Mouse (Mus musculus) embryonic facial prominence, embryonic 13.5 days (tissue): ENCODE results near the gene Cd44. TPM values are rescaled to one million over a fixed set of nuclear protein-coding genes. Genes with fewer than 3 reads are reported as not detected.

Source experiments
- ATAC-seq: fragments of 200-750 bp; cut with Nextera tagmentation; 2 replicates; pipeline ENCODE4 v1.8.0; 2017; ENCODE audit warnings: low read depth; ENCODE audit not compliant: insufficient number of reproducible peaks, insufficient read depth, low FRiP score, low TSS enrichment
- H3K27ac ChIP-seq: fragments of 300-500 bp; sonication (generic); 2 replicates; pipeline ENCODE4 v1.5.1; 2015; ENCODE audit warnings: moderate library complexity, mild to moderate bottlenecking, inconsistent platforms
- H3K27me3 ChIP-seq: fragments of 300-500 bp; sonication (generic); 2 replicates; pipeline ENCODE4 v1.6.1; 2015; ENCODE audit warnings: mild to moderate bottlenecking, inconsistent platforms
- H3K36me3 ChIP-seq: fragments of 300-500 bp; sonication (generic); 2 replicates; pipeline ENCODE4 v1.6.1; 2015; ENCODE audit warnings: mild to moderate bottlenecking, inconsistent platforms
- H3K4me1 ChIP-seq: fragments of 300-500 bp; sonication (generic); 2 replicates; pipeline ENCODE4 v1.6.1; 2015; ENCODE audit warnings: inconsistent platforms
- H3K4me2 ChIP-seq: fragments of 300-500 bp; sonication (generic); 2 replicates; pipeline ENCODE4 v1.6.1; 2015; ENCODE audit warnings: moderate library complexity, mild to moderate bottlenecking, inconsistent platforms
- H3K4me3 ChIP-seq: fragments of 300-500 bp; sonication (generic); 2 replicates; pipeline ENCODE4 v1.5.1; 2015; ENCODE audit warnings: mild to moderate bottlenecking, inconsistent platforms
- H3K9ac ChIP-seq: fragments of 300-500 bp; sonication (generic); 2 replicates; pipeline ENCODE4 v1.6.1; 2015; ENCODE audit warnings: mild to moderate bottlenecking, inconsistent platforms
- H3K9me3 ChIP-seq: fragments of 300-500 bp; sonication (generic); 2 replicates; pipeline ENCODE4 v1.6.1; 2016; ENCODE audit warnings: inconsistent platforms
- WGBS: fragments of 180-500 bp; shearing (Covaris S2); methylation state at CpG from one replicate; pipeline ENCODE4 v1.1.7; 2015; ENCODE audit warnings: mixed read lengths; 5-methylcytosine and 5-hydroxymethylcytosine counted together
- polyA plus RNA-seq: library from polyadenylated mRNA; unstranded; fragments of >200 nt; fragmentation: Nextera tagmentation; extraction: Ambion mirVana; gene quantifications from 2 replicates; pipeline ENCODE4 v1.2.1, GENCODE M21; 2015

Gene Cd44
- polyA plus RNA-seq, 1 experiment from 2014 or later, result 25.5 TPM

- no peak for ATAC-seq
- Histone ChIP-seq H3K27me3 (no peaks in the 10 kb centered on the region), H3K9ac (no peak overlapping the region), H3K9me3 (no peaks in the 10 kb centered on the region), H3K27ac (no peak overlapping the region), H3K36me3 (no peaks in the 10 kb centered on the region), H3K4me1 (peaks cover 12% of the 10 kb centered on the region), H3K4me3 (no peak overlapping the region), H3K4me2 (no peak overlapping the region)
- 73% methylated on average over 2 of the region's 2 CpGs for WGBS
These were observed 11.5 kb upstream of the Cd44 start for GRCm38 (mm10) chr2:102912951-102913350.

GRCm38 (mm10) chr2:102912469-102912868 is 11.0 kb upstream of the Cd44 start:
- Histone ChIP-seq H3K36me3 (no peaks in the 10 kb centered on the region), H3K4me2 (no peak overlapping the region), H3K4me3 (no peak overlapping the region), H3K27ac (no peak overlapping the region), H3K9me3 (no peaks in the 10 kb centered on the region), H3K27me3 (no peaks in the 10 kb centered on the region), H3K9ac (no peak overlapping the region), H3K4me1 (peaks cover 10% of the 10 kb centered on the region)
- no peak for ATAC-seq
- WGBS, result 63% methylated on average over 3 of the region's 3 CpGs

GRCm38 (mm10) chr2:102909403-102909802 is 7.9 kb upstream of the Cd44 start:
- Histone ChIP-seq H3K4me2 (no peak overlapping the region), H3K9me3 (no peaks in the 10 kb centered on the region), H3K9ac (no peak overlapping the region), H3K27me3 (no peaks in the 10 kb centered on the region), H3K27ac (no peak overlapping the region), H3K36me3 (no peaks in the 10 kb centered on the region), H3K4me3 (no peak overlapping the region), H3K4me1 (no peaks in the 10 kb centered on the region)
- WGBS, result 64% methylated on average over 1 of the region's 1 CpGs
- no peak for ATAC-seq

GRCm38 (mm10) chr2:102905604-102906003 is 4.1 kb upstream of the Cd44 start:
- Histone ChIP-seq H3K9ac (no peak overlapping the region), H3K4me3 (no peak overlapping the region), H3K4me2 (no peak overlapping the region), H3K9me3 (no peaks in the 10 kb centered on the region), H3K36me3 (no peaks in the 10 kb centered on the region), H3K27me3 (no peaks in the 10 kb centered on the region), H3K27ac (no peak overlapping the region), H3K4me1 (peaks cover 7% of the 10 kb centered on the region)
- ATAC-seq, result no peak
- WGBS, result 77% methylated on average over 3 of the region's 3 CpGs

GRCm38 (mm10) chr2:102901828-102902223 is 361 bp upstream of the Cd44 start:
- peak overlapping the region; percentile 57 for H3K4me3 ChIP-seq
- 9% methylated on average over 3 of the region's 3 CpGs for WGBS
- no peak for ATAC-seq

GRCm38 (mm10) chr2:102900230-102900721 is 1.2 kb downstream of the Cd44 start:
- H3K4me1 ChIP-seq, result peaks cover 22% of the 10 kb centered on the region
- H3K9me3 ChIP-seq, result no peaks in the 10 kb centered on the region
- H3K4me2 ChIP-seq, result peak overlapping the region; percentile 81
- 52% methylated on average over 7 of the region's 7 CpGs for WGBS
- H3K27ac ChIP-seq, result peak overlapping the region; percentile 60; the same call in 1 of the 2 replicates
- no peaks in the 10 kb centered on the region for H3K27me3 ChIP-seq
- H3K36me3 ChIP-seq, result no peaks in the 10 kb centered on the region
- ATAC-seq, result no peak
- peak overlapping the region; percentile 57 for H3K4me3 ChIP-seq
- peak overlapping the region; percentile 78 for H3K9ac ChIP-seq

More at GRCm38 (mm10) chr2:102901828-102902223, 361 bp upstream of the Cd44 start:
- Histone ChIP-seq H3K4me1 (peaks cover 22% of the 10 kb centered on the region), H3K9ac (peak overlapping the region; percentile 78), H3K27me3 (no peaks in the 10 kb centered on the region), H3K4me2 (peak overlapping the region; percentile 81), H3K36me3 (no peaks in the 10 kb centered on the region), H3K27ac (no peak overlapping the region), H3K9me3 (no peaks in the 10 kb centered on the region)

GRCm38 (mm10) chr2:102899238-102899637 is 2.2 kb downstream of the Cd44 start:
- Histone ChIP-seq H3K36me3 (no peaks in the 10 kb centered on the region), H3K4me1 (peaks cover 22% of the 10 kb centered on the region), H3K27me3 (no peaks in the 10 kb centered on the region), H3K4me3 (peak overlapping the region; percentile 57), H3K27ac (no peak overlapping the region), H3K9me3 (no peaks in the 10 kb centered on the region), H3K9ac (no peak overlapping the region), H3K4me2 (peak overlapping the region; percentile 81)
- no peak for ATAC-seq
- 71% methylated on average over 3 of the region's 3 CpGs for WGBS

- H3K27ac ChIP-seq, result no peak overlapping the region
- no peaks in the 10 kb centered on the region for H3K9me3 ChIP-seq
- ATAC-seq, result no peak
- no peaks in the 10 kb centered on the region for H3K36me3 ChIP-seq
- no peaks in the 10 kb centered on the region for H3K27me3 ChIP-seq
- WGBS, result 78% methylated on average over 3 of the region's 3 CpGs
- H3K9ac ChIP-seq, result no peak overlapping the region
- no peak overlapping the region for H3K4me3 ChIP-seq
- peaks cover 22% of the 10 kb centered on the region for H3K4me1 ChIP-seq
- H3K4me2 ChIP-seq, result peak overlapping the region; percentile 81
These were observed 2.9 kb downstream of the Cd44 start for GRCm38 (mm10) chr2:102898585-102898984.

GRCm38 (mm10) chr2:102896154-102896553 is 5.3 kb downstream of the Cd44 start:
- no peak overlapping the region for H3K4me2 ChIP-seq
- H3K36me3 ChIP-seq, result no peaks in the 10 kb centered on the region
- H3K4me1 ChIP-seq, result peaks cover 20% of the 10 kb centered on the region
- H3K27ac ChIP-seq, result no peak overlapping the region
- no peaks in the 10 kb centered on the region for H3K9me3 ChIP-seq
- 87% methylated on average over 8 of the region's 8 CpGs for WGBS
- no peak for ATAC-seq
- no peak overlapping the region for H3K9ac ChIP-seq
- no peak overlapping the region for H3K4me3 ChIP-seq
- no peaks in the 10 kb centered on the region for H3K27me3 ChIP-seq

GRCm38 (mm10) chr2:102895197-102895596 is 6.3 kb downstream of the Cd44 start:
- H3K4me3 ChIP-seq, result no peak overlapping the region
- H3K27ac ChIP-seq, result no peak overlapping the region
- no peak overlapping the region for H3K4me2 ChIP-seq
- WGBS, result 88% methylated on average over 1 of the region's 1 CpGs
- no peak for ATAC-seq
- peaks cover 12% of the 10 kb centered on the region; the same call in 1 of the 2 replicates for H3K4me1 ChIP-seq
- no peak overlapping the region for H3K9ac ChIP-seq
- H3K27me3 ChIP-seq, result no peaks in the 10 kb centered on the region
- H3K9me3 ChIP-seq, result no peaks in the 10 kb centered on the region
- H3K36me3 ChIP-seq, result no peaks in the 10 kb centered on the region

GRCm38 (mm10) chr2:102894785-102895184 is 6.7 kb downstream of the Cd44 start:
- Histone ChIP-seq H3K27ac (no peak overlapping the region), H3K4me2 (no peak overlapping the region), H3K36me3 (no peaks in the 10 kb centered on the region), H3K4me1 (peaks cover 10% of the 10 kb centered on the region; the same call in 1 of the 2 replicates), H3K27me3 (no peaks in the 10 kb centered on the region), H3K9me3 (no peaks in the 10 kb centered on the region), H3K4me3 (no peak overlapping the region), H3K9ac (no peak overlapping the region)
- no peak for ATAC-seq
- 71% methylated on average over 4 of the region's 4 CpGs for WGBS

- 21% methylated on average over 3 of the region's 3 CpGs for WGBS
- Histone ChIP-seq H3K4me1 (0 out of 2 replicates have a peak, but pooled peaks cover 8% of the 10 kb centered on the region), H3K4me3 (no peak overlapping the region), H3K27ac (no peak overlapping the region), H3K9ac (no peak overlapping the region), H3K27me3 (no peaks in the 10 kb centered on the region), H3K36me3 (no peaks in the 10 kb centered on the region), H3K4me2 (no peak overlapping the region), H3K9me3 (no peaks in the 10 kb centered on the region)
- ATAC-seq, result no peak
These were observed 12.7 kb downstream of the Cd44 start for GRCm38 (mm10) chr2:102888688-102889225.
